Mouse (Mus musculus) G1E (cell line): ENCODE data around the gene Rpp30. TPM values are rescaled to one million over a fixed set of nuclear protein-coding genes. Genes with fewer than 3 reads are reported as not detected.

Source experiments
- ATAC-seq: 2 replicates; pipeline ENCODE4 v1.8.0; 2016; ENCODE audit warnings: mild to moderate bottlenecking; ENCODE audit not compliant: insufficient number of reproducible peaks, poor library complexity, low FRiP score, severe bottlenecking; ENCODE audit errors: extremely low read depth
- DNase-seq: peaks from one replicate; pipeline ENCODE4 v3.0.0; 2012; ENCODE audit warnings: low spot score
- H3K27me3 ChIP-seq: 2 replicates; pipeline ENCODE4 v1.6.1; 2012; ENCODE audit warnings: mild to moderate bottlenecking, low read length, inconsistent platforms; ENCODE audit not compliant: insufficient read depth
- H3K36me3 ChIP-seq: replicated peaks from 2 replicates; pipeline ENCODE3; 2012; ENCODE audit warnings: mild to moderate bottlenecking, inconsistent platforms
- H3K4me1 ChIP-seq: 2 replicates; pipeline ENCODE4 v1.6.1; 2012; ENCODE audit warnings: low read depth, low read length, inconsistent platforms, mixed read lengths; ENCODE audit not compliant: insufficient read depth
- H3K4me3 ChIP-seq: 2 replicates; pipeline ENCODE4 v1.5.1; 2012; ENCODE audit warnings: low read depth, mild to moderate bottlenecking, inconsistent platforms, low read length, moderate library complexity, mixed read lengths
- H3K9me3 ChIP-seq: replicated peaks from 2 replicates; pipeline ENCODE4 v1.6.1; 2012; ENCODE audit warnings: inconsistent platforms
- CTCF ChIP-seq: IDR thresholded peaks from 2 replicates; pipeline ENCODE4 v1.5.1; 2012; ENCODE audit warnings: low read depth, low read length, inconsistent platforms, mixed read lengths
- GATA1 ChIP-seq: IDR thresholded peaks from 2 replicates; pipeline ENCODE4 v1.6.1; 2012; ENCODE audit warnings: borderline replicate concordance, low read length, inconsistent platforms, mixed read lengths
- GATA2 ChIP-seq: IDR thresholded peaks from 2 replicates; pipeline ENCODE4 v1.6.1; 2012; ENCODE audit warnings: low read depth, low read length, inconsistent platforms, borderline replicate concordance
- POLR2AphosphoS5 ChIP-seq: IDR thresholded peaks from 2 replicates; pipeline ENCODE4 v1.6.1; 2012; ENCODE audit warnings: low read depth, low read length, inconsistent platforms; ENCODE audit not compliant: insufficient replicate concordance
- TAL1 ChIP-seq: conservative IDR thresholded peaks from 2 replicates; pipeline ENCODE4 v1.6.1; 2012; ENCODE audit warnings: low read depth, low read length, inconsistent platforms, mixed read lengths
- polyA plus RNA-seq: library from polyadenylated mRNA; stranded (reverse); fragments of >175 nt; gene quantifications from 2 replicates; pipeline ENCODE4 v1.2.3, GENCODE M21; 2012
- total RNA-seq, 2 experiments: library from RNA; stranded (forward) in 1 of 2; stranded (reverse) in 1 of 2; fragments of 200-1000 nt in 1 of 2; fragments of >200 nt in 1 of 2; fragmentation: Nextera tagmentation in 1 of 2; gene quantifications; 2 replicates each; pipeline ENCODE4 v1.2.3; 2014 to 2017

The Rpp30 gene
- 87.4 and 113 TPM in 2 replicates for total RNA-seq (2014; fragmentation: Nextera tagmentation)
- 43.6 and 53.9 TPM in 2 replicates for total RNA-seq (2017)
- polyA plus RNA-seq: 4.0 and 4.2 TPM in 2 replicates

DNA sequence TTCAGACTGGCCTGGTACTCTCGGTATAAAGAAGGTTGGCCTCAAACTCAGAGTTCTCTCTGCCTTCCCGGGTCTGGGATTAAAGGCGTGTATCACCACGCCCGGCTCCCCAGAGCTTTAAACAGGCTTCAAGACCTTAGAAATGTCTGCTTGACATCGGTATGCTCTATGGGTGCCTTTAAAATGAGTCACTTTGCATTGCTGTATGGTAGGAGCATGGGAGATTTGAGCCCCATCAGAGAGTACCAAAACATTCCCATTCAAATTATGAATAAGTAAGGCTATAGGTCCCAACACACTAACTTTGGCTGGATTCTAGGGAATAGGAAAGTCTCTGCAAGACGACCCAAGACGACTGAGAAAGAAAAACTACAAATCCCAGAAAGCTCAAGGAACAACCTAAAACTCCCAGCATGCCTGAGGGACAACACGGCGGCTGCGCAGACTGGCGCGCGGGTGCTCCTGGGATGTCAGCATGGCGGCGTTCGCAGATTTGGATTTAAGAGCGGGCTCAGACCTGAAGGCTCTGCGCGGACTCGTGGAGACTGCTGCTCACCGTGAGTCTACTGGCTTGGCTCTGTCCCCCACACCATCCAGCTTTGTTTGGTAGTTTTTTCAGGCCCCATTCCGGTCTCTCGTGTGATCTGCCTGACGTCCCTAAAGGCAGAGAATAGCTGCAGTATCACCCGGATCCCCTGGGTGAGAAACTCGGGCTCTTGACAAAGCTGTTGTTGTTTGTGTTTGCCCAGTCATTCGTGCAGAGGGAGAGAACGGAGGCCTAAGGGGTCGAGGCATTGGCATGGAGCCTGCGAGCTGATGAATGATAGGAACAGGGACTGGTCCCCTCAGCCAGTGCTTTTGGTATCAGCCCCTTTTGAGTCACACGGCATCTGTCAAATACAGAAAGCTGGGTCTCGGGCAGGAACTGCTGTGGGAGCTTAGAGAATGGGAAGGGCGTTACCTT lies at the start of gene Rpp30:
Gene Rpp30, plus strand, starts transcription at position 455 of the 964 bp plus-strand sequence.
- Histone ChIP-seq H3K27me3 (peaks cover 3% of the 10 kb centered on the region; the same call in 1 of the 2 replicates), H3K4me1 (peaks cover 21% of the 10 kb centered on the region), H3K9me3 (no peaks in the 10 kb centered on the region), H3K4me3 (peak within 1 kb of the TSS; percentile 74), H3K36me3 (peaks cover 25% of the 10 kb centered on the region)
- DNase-seq (peak; percentile 23), ATAC-seq (peak; percentile 78)
- no peak for TF ChIP-seq GATA1
- TF ChIP-seq CTCF: no peak
- no peak for TF ChIP-seq GATA2
- no peak for TF ChIP-seq TAL1
- TF ChIP-seq POLR2AphosphoS5: no peak

DNA sequence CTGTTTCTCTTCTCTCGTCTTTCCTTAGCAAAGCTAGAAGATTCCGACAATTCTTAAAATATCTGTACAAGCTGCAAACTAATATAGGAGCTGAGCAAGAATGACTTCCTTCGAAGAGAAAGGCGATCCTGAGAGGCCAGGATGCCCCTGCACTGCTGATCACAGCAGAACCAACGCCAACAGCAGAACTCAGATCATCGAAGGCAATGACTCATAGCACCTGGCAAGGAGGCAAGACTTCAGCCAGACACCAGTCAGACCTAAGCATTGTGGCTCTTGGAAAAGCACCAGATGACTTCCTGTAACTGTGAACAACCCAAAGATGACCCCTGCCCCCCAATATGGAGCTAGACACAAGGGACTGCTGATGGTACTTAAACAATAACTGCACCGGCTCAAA lies 37.5 kb upstream of the Rpp30 start:
- ATAC-seq (no peak), DNase-seq (no peak)
- peaks cover 11% of the 10 kb centered on the region; the same call in 1 of the 2 replicates for H3K27me3 ChIP-seq
- TF ChIP-seq POLR2AphosphoS5 (no peak), CTCF (no peak), GATA1 (no peak), GATA2 (no peak), TAL1 (no peak)
- H3K9me3 ChIP-seq: no peaks in the 10 kb centered on the region
- no peaks in the 10 kb centered on the region for H3K36me3 ChIP-seq
- H3K4me3 ChIP-seq: no peak overlapping the region
- H3K4me1 ChIP-seq: no peaks in the 10 kb centered on the region

DNA sequence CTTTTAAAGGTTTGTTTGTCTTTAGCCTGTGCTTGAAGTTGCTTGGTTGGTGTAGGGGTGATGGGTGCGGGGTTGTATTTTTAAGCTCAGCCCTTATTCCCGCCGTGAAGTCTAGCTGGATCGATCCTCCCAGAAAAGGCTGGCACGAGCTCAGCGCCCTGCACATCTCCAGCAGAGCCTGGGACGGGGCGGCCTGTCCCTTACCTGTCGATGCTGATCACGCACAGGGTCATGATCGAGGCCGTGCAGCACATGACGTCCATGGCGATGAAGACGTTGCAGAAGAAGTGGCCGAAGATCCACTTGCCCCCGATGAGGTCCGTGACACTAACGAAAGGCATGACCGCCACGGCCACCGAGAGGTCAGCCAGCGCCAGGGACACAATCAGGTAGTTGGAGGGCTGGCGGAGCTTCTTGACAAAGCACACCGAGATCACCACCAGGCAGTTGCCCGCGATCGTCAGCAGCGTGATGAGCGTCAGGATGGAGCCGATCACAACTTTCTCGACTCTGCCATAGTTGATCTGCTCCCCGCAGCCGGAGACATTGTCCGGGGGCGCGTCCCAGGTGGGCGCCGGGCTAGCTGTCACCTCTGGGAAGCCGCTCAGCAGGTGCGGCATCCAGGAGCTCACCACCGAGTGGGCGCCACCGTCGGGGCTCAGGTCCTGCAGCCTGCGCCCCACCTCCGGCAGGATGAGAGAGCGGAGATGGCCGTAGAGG lies 26.9 kb upstream of the Rpp30 start:
- no peaks in the 10 kb centered on the region for H3K4me1 ChIP-seq
- peaks cover 10% of the 10 kb centered on the region; the same call in 1 of the 2 replicates for H3K27me3 ChIP-seq
- ATAC-seq (no peak), DNase-seq (no peak)
- no peaks in the 10 kb centered on the region for H3K36me3 ChIP-seq
- peak overlapping the region; percentile 40; the same call in 1 of the 2 replicates for H3K4me3 ChIP-seq
- TF ChIP-seq GATA1: no peak
- TF ChIP-seq TAL1: no peak
- no peak for TF ChIP-seq POLR2AphosphoS5
- no peak for TF ChIP-seq CTCF
- TF ChIP-seq GATA2: no peak
- H3K9me3 ChIP-seq: peaks cover 10% of the 10 kb centered on the region

DNA sequence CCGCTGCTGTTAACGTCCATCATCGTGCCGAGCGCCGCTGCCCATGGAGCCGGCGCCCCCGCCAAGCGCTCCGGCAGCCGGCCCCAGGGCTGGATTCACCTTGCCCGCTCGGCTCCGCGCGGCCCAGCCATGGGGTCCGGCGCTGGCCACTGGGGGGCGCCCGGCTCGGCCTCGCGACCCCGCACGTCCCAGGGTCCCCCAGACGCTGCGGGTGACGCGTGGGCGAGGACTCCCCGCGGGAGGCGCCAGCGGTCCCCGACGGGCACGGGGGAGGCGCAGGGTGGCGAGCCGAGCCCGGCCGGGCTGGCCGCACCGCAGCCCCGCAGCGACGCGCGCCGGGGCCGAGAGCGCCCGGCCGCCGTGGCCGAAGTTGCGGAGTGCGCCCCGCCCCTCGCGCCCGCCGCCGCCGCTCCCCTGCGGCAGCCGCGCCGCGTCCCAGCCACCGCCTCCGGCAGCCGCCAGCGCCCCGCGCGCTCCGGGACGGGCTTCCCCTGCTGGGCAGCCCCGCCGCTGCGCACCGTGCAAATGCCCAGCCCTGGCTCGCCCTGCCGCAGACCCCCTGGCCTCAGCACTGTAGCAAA lies 26.2 kb upstream of the Rpp30 start, which contains the start of gene Htr7:
Gene Htr7, minus strand, starts transcription at position 277 of the 581 bp plus-strand sequence.
- Histone ChIP-seq H3K27me3 (peaks cover 8% of the 10 kb centered on the region; the same call in 1 of the 2 replicates), H3K4me1 (no peaks in the 10 kb centered on the region), H3K36me3 (no peaks in the 10 kb centered on the region), H3K4me3 (peak within 1 kb of the TSS; percentile 40; the same call in 1 of the 2 replicates), H3K9me3 (peaks cover 10% of the 10 kb centered on the region)
- TF ChIP-seq TAL1: no peak
- no peak for TF ChIP-seq CTCF
- no peak for TF ChIP-seq POLR2AphosphoS5
- TF ChIP-seq GATA2: no peak
- no peak for TF ChIP-seq GATA1
- ATAC-seq (no peak), DNase-seq (no peak)

GRCm38 (mm10) chr19:36062801-36063529 lies 20.6 kb upstream of the Rpp30 start:
- ATAC-seq (no peak), DNase-seq (no peak)
- no peaks in the 10 kb centered on the region for H3K4me1 ChIP-seq
- H3K4me3 ChIP-seq: no peak overlapping the region
- TF ChIP-seq POLR2AphosphoS5: no peak
- no peak for TF ChIP-seq GATA1
- no peak for TF ChIP-seq TAL1
- TF ChIP-seq GATA2: no peak
- TF ChIP-seq CTCF: no peak
- H3K36me3 ChIP-seq: no peaks in the 10 kb centered on the region
- no peaks in the 10 kb centered on the region for H3K9me3 ChIP-seq
- no peaks in the 10 kb centered on the region for H3K27me3 ChIP-seq
